ENCODE assay signal across 13 mouse cellular contexts in the genomic region with DNA sequence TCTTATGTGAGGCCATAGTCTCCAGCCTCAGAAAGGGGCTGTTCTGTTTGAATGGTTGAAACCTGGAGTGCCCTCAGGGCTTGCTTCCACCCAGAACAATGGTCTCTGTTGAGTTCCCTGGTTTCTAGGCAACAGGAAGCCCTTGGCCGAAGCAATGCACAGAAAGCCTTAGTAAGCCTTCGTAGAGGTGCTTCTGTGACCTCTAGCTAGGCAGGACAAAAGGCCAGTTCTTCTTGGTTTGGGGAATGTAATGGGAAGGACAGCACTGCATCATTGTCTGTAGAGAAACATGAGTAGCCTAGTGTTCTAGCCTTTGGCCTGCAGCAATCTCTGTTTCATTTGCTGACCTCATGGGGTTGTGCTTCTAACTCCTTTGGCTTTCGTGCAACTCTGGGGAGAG.
DNase-seq lines count a peak whose midpoint lies in the region; ATAC-seq and TF ChIP-seq lines count a peak whose summit lies in the region.
"Had no signal": no experiment of that assay in that cellular context is flagged by ENCODE, and none has a peak within 500 bp of the region (broad histone marks: within the 10 kb centered on the region; RNA-seq: fewer than 3 reads in every experiment).

No protein-coding gene starts in this region.

- intact Hi-C loops in gastrocnemius, postnatal 36 days (cut with DNase I), result no loop called here

- no peaks in the 10 kb centered on the region for H3K9me3 ChIP-seq in lung, postnatal 0 days (ENCODE audit: low read length)
- H3K9me3 ChIP-seq: G1E had no signal

- no peak overlapping the region for H3K9ac ChIP-seq in lung, postnatal 0 days (replicated peaks; ENCODE audit: low read depth)

- H3K27ac ChIP-seq in lung, postnatal 0 days (ENCODE audit: low read length), result no peak overlapping the region

- H3K36me3 ChIP-seq in lung, postnatal 0 days (ENCODE audit: insufficient read depth, low read length), result no peaks in the 10 kb centered on the region
- H3K36me3 ChIP-seq: G1E had no signal

- no peak overlapping the region for H3K4me3 ChIP-seq in lung, postnatal 0 days (ENCODE audit: low read depth, low read length)
- H3K4me3 ChIP-seq: erythroblast, embryonic 14.5 days had no signal

- no peak for TF ChIP-seq CTCF in lung, postnatal 0 days (IDR thresholded peaks at IDR 0.05)

- no peak for TF ChIP-seq EP300 in lung, postnatal 0 days (IDR thresholded peaks at IDR 0.05)

- 53% methylated on average over 3 of the region's 3 CpGs for WGBS in lung, postnatal 0 days

- H3K27me3 ChIP-seq in lung, postnatal 0 days (replicated peaks; ENCODE audit: insufficient read depth, low read length), result no peaks in the 10 kb centered on the region

- ATAC-seq in lung, postnatal 0 days, result no peak
- ATAC-seq: intestine, postnatal 0 days had no signal

- no peaks in the 10 kb centered on the region for H3K4me1 ChIP-seq in lung, postnatal 0 days (ENCODE audit: insufficient read depth, low read depth, low read length)

- H3K4me2 ChIP-seq in lung, postnatal 0 days (replicated peaks; ENCODE audit: low read depth, low read length), result no peak overlapping the region

- DNase-seq in layer of hippocampus, adult 11-12 months (ENCODE audit: low spot score), result peak; percentile 55
- no peak for DNase-seq in layer of hippocampus, postnatal 10 days (ENCODE audit: low spot score in 2 of 2)
- peak; percentile 72 for DNase-seq in ES-CJ7 (ENCODE audit: low read depth, low spot score)
- DNase-seq in WW6 (ENCODE audit: low read depth, low spot score), result peak; percentile 13
- DNase-seq in layer of hippocampus, adult 9-10 months (ENCODE audit: low spot score), result peak; percentile 24
- no peak for DNase-seq in gastrocnemius, postnatal 36 days
- no peak for DNase-seq in lung, postnatal 0 days (ENCODE audit: low spot score)
- no peak for DNase-seq in adipocyte (ENCODE audit: low spot score)
- DNase-seq: adrenal gland, adult 8-10 months; gastrocnemius, postnatal 10 days had no signal

Comparison
In these comparisons a context has a peak if more than half of its experiments do, and no peak if none do; other contexts are left out.
1. DNase-seq: peak in layer of hippocampus, adult 11-12 months (single experiment), ES-CJ7 (single experiment), WW6 (single experiment) and layer of hippocampus, adult 9-10 months (single experiment); none in layer of hippocampus, postnatal 10 days (0 of 2), gastrocnemius, postnatal 36 days (0 of 2), lung, postnatal 0 days (single experiment) and adipocyte (single experiment).